Mouse (Mus musculus) cerebellum, adult 2 months (tissue): ENCODE measurements around the gene Afmid. TPM values are rescaled to one million over a fixed set of nuclear protein-coding genes. Genes with fewer than 3 reads are reported as not detected.
"Not testable (repeated sequence)": the region's sequence is repeated elsewhere in the genome, so short reads cannot be mapped to it uniquely, and the experiment has no call there.

Experiments used
- DNase-seq, 2 experiments: peaks; one replicate each; pipeline ENCODE4 v3.0.0; 2021
- H3K27ac ChIP-seq: fragments of 200-500 bp; 2 replicates; pipeline ENCODE4 v1.5.1; 2012; ENCODE audit warnings: low read length, control low read depth, inconsistent platforms; ENCODE audit not compliant: insufficient read depth
- H3K27me3 ChIP-seq: fragments of 200-500 bp; 2 replicates; pipeline ENCODE4 v1.6.1; 2012; ENCODE audit warnings: inconsistent platforms, mild to moderate bottlenecking, low read length, moderate library complexity; ENCODE audit not compliant: control insufficient read depth, insufficient read depth
- H3K4me1 ChIP-seq: fragments of 200-500 bp; 2 replicates; pipeline ENCODE4 v1.6.1; 2011; ENCODE audit warnings: low read length; ENCODE audit not compliant: control insufficient read depth, insufficient read depth
- H3K4me3 ChIP-seq: fragments of 200-500 bp; replicated peaks from 2 replicates; pipeline ENCODE3; 2011; ENCODE audit warnings: mild to moderate bottlenecking, low read depth, low read length, control low read depth; ENCODE audit not compliant: insufficient read depth
- CTCF ChIP-seq: fragments of 200-500 bp; IDR thresholded peaks from 2 replicates; pipeline ENCODE4 v1.5.1; 2011; ENCODE audit warnings: low read depth, mild to moderate bottlenecking, control low read depth, low read length, moderate library complexity, borderline replicate concordance; ENCODE audit not compliant: insufficient read depth
- POLR2A ChIP-seq: fragments of 200-500 bp; IDR thresholded peaks from 2 replicates; pipeline ENCODE4 v1.6.1; 2011; ENCODE audit warnings: low read length, control low read depth, borderline replicate concordance; ENCODE audit not compliant: insufficient read depth
- whole genome bisulfite sequencing: fragments of 180-500 bp; shearing (Covaris S2); methylation state at CpG from one replicate; pipeline ENCODE4 v1.1.7; 2018; 5-methylcytosine and 5-hydroxymethylcytosine counted together
- polyA plus RNA-seq: library from polyadenylated mRNA; depleted of rRNA; stranded (reverse); fragments of >200 nt; gene quantifications from 2 replicates; pipeline ENCODE4 v1.2.3, GENCODE M21; 2012

The Afmid gene
- polyA plus RNA-seq, 1 experiment: 3.8 TPM

- no peak overlapping the region for H3K4me3 ChIP-seq
- TF ChIP-seq POLR2A (no peak), CTCF (no peak)
- H3K27ac ChIP-seq: no peak overlapping the region
- H3K27me3 ChIP-seq: no peaks in the 10 kb centered on the region
- no peak for DNase-seq
- H3K4me1 ChIP-seq: peaks cover 19% of the 10 kb centered on the region
- 89% methylated on average over 6 of the region's 6 CpGs for WGBS
These were observed 10.9 kb upstream of the Afmid start for GRCm38 (mm10) chr11:117814704-117815366.

GRCm38 (mm10) chr11:117815850-117816249, 9.9 kb upstream of the Afmid start:
- H3K27ac ChIP-seq, H3K27me3 ChIP-seq, DNase-seq, H3K4me3 ChIP-seq: not testable (repeated sequence)
- WGBS: 89% methylated on average over 9 of the region's 9 CpGs
- H3K4me1 ChIP-seq: peaks cover 13% of the 10 kb centered on the region

GRCm38 (mm10) chr11:117816389-117816996, 9.2 kb upstream of the Afmid start:
- Histone ChIP-seq H3K27me3 (no peaks in the 10 kb centered on the region), H3K4me3 (no peak overlapping the region), H3K27ac (no peak overlapping the region), H3K4me1 (peaks cover 13% of the 10 kb centered on the region)
- WGBS: 86% methylated on average over 13 of the region's 13 CpGs
- TF ChIP-seq POLR2A: no peak
- TF ChIP-seq CTCF: no peak
- no peak for DNase-seq

GRCm38 (mm10) chr11:117819095-117819494, 6.6 kb upstream of the Afmid start:
- no peaks in the 10 kb centered on the region for H3K27me3 ChIP-seq
- DNase-seq: peak in 1 of 2 experiments; percentile 46
- H3K4me3 ChIP-seq: no peak overlapping the region
- no peak for TF ChIP-seq POLR2A
- TF ChIP-seq CTCF: no peak
- H3K4me1 ChIP-seq: peaks cover 11% of the 10 kb centered on the region
- H3K27ac ChIP-seq: no peak overlapping the region
- 17% methylated on average over 8 of the region's 8 CpGs for WGBS

DNA sequence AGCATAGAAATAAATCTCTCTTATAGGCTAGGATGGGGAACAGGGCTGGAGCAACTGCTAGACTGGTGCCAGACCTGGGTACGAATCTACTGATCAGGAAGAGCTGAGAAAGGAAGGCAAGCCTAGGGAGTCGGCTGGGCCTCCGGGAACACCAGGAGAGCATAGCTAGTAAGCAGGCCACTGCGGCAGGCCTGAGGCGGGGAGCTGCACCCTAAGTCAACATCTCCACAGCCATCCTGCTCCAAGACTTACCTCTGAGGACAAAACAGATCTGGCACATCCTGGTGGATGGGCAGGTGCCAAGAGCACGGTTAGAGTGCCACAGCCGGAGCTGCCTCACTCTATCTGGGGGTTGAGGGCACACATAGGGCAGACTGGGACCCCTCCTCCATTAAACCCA, 5.6 kb upstream of the Afmid start:
- no peak for DNase-seq
- WGBS: 79% methylated on average over 7 of the region's 7 CpGs
- Histone ChIP-seq H3K27me3 (no peaks in the 10 kb centered on the region), H3K4me1 (peaks cover 11% of the 10 kb centered on the region), H3K4me3 (no peak overlapping the region), H3K27ac (no peak overlapping the region)
- TF ChIP-seq POLR2A (no peak), CTCF (no peak)

DNA sequence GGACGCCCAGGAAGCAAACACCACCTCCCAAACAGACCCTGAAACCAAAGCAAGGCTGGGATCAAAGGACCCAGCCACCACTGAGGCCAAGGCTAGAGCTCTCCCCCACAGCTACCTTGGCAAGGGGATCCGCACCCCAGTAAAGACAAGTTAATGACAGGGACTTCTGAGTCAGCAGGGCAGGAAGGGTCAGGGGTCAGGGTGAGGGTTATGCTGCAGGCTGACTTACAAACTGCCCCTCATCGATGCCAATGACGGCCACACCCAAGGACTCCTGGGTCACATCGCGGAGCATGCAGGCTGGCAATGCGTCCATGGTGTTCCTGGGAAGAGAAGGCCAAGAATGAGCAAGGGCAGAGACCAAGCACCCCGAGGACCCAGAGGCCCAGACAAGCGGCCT, 3.9 kb upstream of the Afmid start:
- no peak overlapping the region for H3K4me3 ChIP-seq
- WGBS: 93% methylated on average over 9 of the region's 9 CpGs
- H3K27ac ChIP-seq: no peak overlapping the region
- TF ChIP-seq POLR2A (no peak), CTCF (no peak)
- no peaks in the 10 kb centered on the region; the same call in 1 of the 2 replicates for H3K27me3 ChIP-seq
- H3K4me1 ChIP-seq: peaks cover 17% of the 10 kb centered on the region
- DNase-seq: no peak

DNA sequence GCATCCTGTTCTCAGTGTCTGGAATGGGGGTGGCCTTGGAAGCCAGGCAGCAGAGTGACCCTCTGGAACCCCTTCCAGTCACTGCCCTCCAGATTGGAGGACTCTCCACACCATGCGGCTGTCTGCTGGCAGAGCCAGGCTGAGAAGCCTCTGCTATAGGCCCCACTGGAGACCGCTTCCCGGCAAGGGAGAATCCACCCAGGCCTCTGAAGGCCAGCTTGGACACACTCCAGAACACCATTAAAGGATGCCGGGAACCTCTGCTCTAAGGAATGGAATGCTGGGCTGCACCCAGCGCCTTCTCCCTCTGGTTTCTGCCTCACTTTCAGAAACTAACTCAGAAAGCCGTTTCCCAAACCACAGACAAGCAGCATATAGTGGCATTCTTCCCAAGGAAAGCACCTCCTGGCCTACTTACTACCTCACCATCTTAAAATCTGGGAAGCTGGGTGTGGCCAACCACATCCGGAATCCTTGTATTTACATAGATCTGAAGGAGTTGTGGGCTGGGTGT, 2.9 kb upstream of the Afmid start:
- 82% methylated on average over 7 of the region's 7 CpGs for whole genome bisulfite sequencing
- H3K4me1 ChIP-seq: peaks cover 17% of the 10 kb centered on the region
- H3K27ac ChIP-seq: no peak overlapping the region
- no peak for TF ChIP-seq POLR2A
- no peak for TF ChIP-seq CTCF
- no peaks in the 10 kb centered on the region; the same call in 1 of the 2 replicates for H3K27me3 ChIP-seq
- no peak overlapping the region for H3K4me3 ChIP-seq
- no peak for DNase-seq

DNA sequence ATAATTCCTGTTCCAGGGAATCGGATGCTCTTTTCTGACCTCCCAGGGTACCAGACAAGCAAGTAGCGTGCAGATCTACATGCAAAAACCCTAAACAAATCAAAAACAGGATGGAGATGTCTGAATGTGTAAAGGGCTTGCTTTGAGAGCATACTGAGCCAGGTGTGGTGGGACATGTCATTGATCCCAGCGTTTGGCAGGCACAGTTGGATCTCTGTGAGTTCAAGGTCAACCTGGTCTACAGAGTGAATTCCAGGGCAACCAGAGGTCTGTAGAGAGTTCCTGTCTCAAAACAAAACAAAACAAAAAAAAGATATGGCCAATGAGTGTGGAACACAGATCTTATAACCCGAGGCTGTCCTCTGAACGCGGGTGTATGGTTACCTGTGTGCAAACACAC, 2.3 kb upstream of the Afmid start:
- no peak for TF ChIP-seq CTCF
- TF ChIP-seq POLR2A: no peak
- Histone ChIP-seq H3K27ac (no peak overlapping the region), H3K4me1 (peaks cover 17% of the 10 kb centered on the region), H3K4me3 (no peak overlapping the region), H3K27me3 (no peaks in the 10 kb centered on the region; the same call in 1 of the 2 replicates)
- 95% methylated on average over 6 of the region's 6 CpGs for WGBS
- DNase-seq: no peak
